Mouse (Mus musculus): ENCODE measurements around the gene Catsperg1. TPM values are rescaled to one million over a fixed set of nuclear protein-coding genes. Genes with fewer than 3 reads are reported as not detected.

Catsperg1 gene
- polyA plus RNA-seq, 1 experiment: 4.1 TPM

DNA sequence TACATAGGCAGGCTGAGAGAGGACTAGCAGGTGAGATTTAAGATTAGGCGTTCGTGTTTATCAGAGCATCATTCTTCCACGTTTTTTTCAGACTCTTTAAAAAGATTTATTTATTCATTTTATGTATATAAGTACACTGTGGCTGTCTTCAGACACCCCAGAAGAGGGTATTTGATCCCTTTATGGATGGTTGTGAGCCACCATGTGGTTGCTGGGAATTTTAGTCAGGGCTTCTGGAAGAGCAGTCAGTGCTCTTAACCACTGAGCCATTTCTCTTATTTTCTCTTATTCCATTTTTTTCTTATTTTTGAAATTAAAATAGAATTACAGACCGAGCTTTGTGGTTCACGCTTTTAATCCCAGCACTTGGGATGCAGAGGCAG lies 33.0 kb downstream of the Catsperg1 start:
- Histone ChIP-seq H3K27ac (ENCODE audit: control insufficient read depth, insufficient read depth, low read depth, low read length, poor library complexity) (peak overlapping the region; percentile 84), H3K4me3 (replicated peaks; ENCODE audit: control insufficient read depth, low read depth, low read length) (peak overlapping the region; percentile 96), H3K4me1 (ENCODE audit: control insufficient read depth, insufficient read depth, low read length) (peaks cover 2% of the 10 kb centered on the region; the same call in 1 of the 2 replicates)
- WGBS: 40% methylated on average over 5 of the region's 5 CpGs
- TF ChIP-seq POLR2A (IDR thresholded peaks at IDR 0.05; ENCODE audit: borderline replicate concordance, control insufficient read depth, low read depth, low read length) (no peak), CTCF (IDR thresholded peaks at IDR 0.05; ENCODE audit: control insufficient read depth, insufficient read depth, low read length) (no peak)

DNA sequence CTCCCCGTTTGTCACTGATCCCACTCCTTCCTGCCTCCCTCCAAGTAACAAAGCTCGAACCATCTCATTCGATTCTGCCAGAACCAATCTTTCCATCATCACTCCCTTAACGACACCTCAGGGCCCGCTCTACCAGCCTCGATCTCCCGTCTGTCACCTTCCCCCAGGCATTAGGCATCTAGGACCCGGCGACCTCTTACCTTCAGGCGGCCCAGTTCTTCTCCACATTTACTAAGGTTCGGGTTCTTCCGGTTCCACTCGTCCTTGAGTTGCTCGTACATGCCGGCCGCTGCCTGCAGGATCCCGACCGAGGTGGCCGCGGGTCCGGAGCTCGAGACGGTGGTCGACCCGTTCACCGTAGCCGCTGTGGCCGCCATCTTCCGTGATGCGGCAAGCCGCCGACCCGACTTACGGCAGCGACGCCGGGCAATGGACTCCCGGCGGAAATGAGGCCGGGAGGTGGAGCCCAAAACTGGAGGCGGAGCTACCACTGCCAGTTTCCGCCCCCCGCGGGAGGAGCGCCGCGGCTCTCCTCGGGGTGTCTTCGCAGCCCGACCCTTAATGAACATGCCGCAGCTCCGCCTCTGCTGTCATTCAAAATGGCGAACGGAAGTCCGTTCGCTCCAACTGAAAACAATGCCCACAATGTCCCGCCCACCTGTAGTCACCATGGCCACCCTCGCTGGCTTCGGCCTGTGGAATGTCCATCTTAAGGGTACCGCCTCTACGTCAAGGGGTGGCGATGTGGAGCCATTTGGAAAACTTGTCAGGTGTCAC lies 33.6 kb downstream of the Catsperg1 start, which contains the start of gene Psmd8:
Gene Psmd8 (minus strand): TSS at position 625 of the 777 bp plus-strand sequence.
- TF ChIP-seq CTCF (IDR thresholded peaks at IDR 0.05; ENCODE audit: control insufficient read depth, insufficient read depth, low read length): no peak; the same call in 1 of the 2 replicates
- peak; percentile 95; the same call in 1 of the 2 replicates for TF ChIP-seq POLR2A (IDR thresholded peaks at IDR 0.05; ENCODE audit: borderline replicate concordance, control insufficient read depth, low read depth, low read length)
- peak within 1 kb of the TSS; percentile 96 for H3K4me3 ChIP-seq (replicated peaks; ENCODE audit: control insufficient read depth, low read depth, low read length)
- under 1% methylated on average over 62 of the region's 62 CpGs for WGBS
- H3K27ac ChIP-seq (ENCODE audit: control insufficient read depth, insufficient read depth, low read depth, low read length, poor library complexity): peak within 1 kb of the TSS; percentile 84
- H3K4me1 ChIP-seq (ENCODE audit: control insufficient read depth, insufficient read depth, low read length): peaks cover 2% of the 10 kb centered on the region; the same call in 1 of the 2 replicates

DNA sequence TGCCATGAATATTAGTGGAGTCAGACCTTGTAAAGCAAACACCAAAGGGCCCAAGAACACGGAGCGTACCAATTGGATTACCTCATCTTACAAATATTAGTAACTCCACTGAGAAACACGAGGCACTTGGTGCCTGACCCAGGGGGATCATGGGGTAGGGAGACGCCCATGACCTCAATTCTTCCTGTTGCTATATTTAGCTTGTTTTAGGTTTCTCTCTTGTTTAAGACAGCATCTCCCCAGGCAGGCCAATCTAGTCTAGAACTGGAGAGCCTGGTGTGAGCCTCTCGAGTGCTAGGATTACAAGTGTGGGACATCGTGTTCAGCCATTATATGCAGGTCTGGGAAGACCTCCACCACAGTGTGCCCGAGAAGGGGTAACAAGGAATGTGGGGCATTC lies 34.5 kb downstream of the Catsperg1 start:
- Histone ChIP-seq H3K4me3 (replicated peaks; ENCODE audit: control insufficient read depth, low read depth, low read length) (peak overlapping the region; percentile 96), H3K27ac (ENCODE audit: control insufficient read depth, insufficient read depth, low read depth, low read length, poor library complexity) (no peak overlapping the region), H3K4me1 (ENCODE audit: control insufficient read depth, insufficient read depth, low read length) (peaks cover 2% of the 10 kb centered on the region; the same call in 1 of the 2 replicates)
- no peak for TF ChIP-seq CTCF (IDR thresholded peaks at IDR 0.05; ENCODE audit: control insufficient read depth, insufficient read depth, low read length)
- no peak for TF ChIP-seq POLR2A (IDR thresholded peaks at IDR 0.05; ENCODE audit: borderline replicate concordance, control insufficient read depth, low read depth, low read length)
- 17% methylated on average over 7 of the region's 7 CpGs for WGBS

- H3K4me3 ChIP-seq (replicated peaks; ENCODE audit: control insufficient read depth, low read depth, low read length): no peak overlapping the region
- no peak overlapping the region for H3K27ac ChIP-seq (ENCODE audit: control insufficient read depth, insufficient read depth, low read depth, low read length, poor library complexity)
- no peak for TF ChIP-seq POLR2A (IDR thresholded peaks at IDR 0.05; ENCODE audit: borderline replicate concordance, control insufficient read depth, low read depth, low read length)
- WGBS: 91% methylated on average over 4 of the region's 4 CpGs
- peaks cover 2% of the 10 kb centered on the region; the same call in 1 of the 2 replicates for H3K4me1 ChIP-seq (ENCODE audit: control insufficient read depth, insufficient read depth, low read length)
Observed at GRCm38 (mm10) chr7:29178106-29178505, 35.7 kb downstream of the Catsperg1 start.

DNA sequence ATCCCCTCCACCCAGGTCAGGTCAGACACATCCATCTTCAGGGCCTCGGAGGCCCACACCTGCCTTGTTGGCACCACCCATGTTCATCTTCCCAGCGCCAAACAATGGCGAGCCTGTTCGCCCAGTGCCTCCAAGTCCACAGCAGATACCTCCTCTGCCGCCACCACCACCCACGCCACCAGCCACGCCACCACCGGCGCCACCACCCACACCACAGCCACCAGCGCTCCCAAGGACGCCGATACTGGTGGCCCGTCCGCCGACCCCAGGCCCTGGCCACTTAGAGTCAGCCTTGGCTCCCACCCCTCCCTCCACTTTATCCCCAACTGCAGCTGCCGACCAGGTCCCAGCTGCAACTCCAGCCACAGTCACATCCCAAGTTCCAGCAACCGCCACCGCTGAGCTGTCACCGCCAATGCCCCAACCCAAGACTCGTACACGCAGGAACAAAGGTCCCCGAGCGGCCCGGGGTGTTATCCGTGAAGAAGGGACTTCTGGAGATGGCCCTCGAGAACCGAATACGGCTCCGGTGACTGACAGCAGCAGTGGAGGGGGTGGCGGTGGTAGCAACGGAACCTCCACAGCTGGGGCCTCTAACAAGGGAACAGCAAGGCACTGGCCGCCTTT lies 41.3 kb downstream of the Catsperg1 start:
- Histone ChIP-seq H3K27ac (ENCODE audit: control insufficient read depth, insufficient read depth, low read depth, low read length, poor library complexity) (no peak overlapping the region; the same call in 1 of the 2 replicates), H3K4me3 (replicated peaks; ENCODE audit: control insufficient read depth, low read depth, low read length) (no peak overlapping the region), H3K4me1 (ENCODE audit: control insufficient read depth, insufficient read depth, low read length) (no peaks in the 10 kb centered on the region)
- TF ChIP-seq CTCF (IDR thresholded peaks at IDR 0.05; ENCODE audit: control insufficient read depth, insufficient read depth, low read length) (no peak), POLR2A (IDR thresholded peaks at IDR 0.05; ENCODE audit: borderline replicate concordance, control insufficient read depth, low read depth, low read length) (no peak)
- 86% methylated on average over 32 of the region's 32 CpGs for WGBS

GRCm38 (mm10) chr7:29171562-29172097 lies 42.2 kb downstream of the Catsperg1 start:
- H3K4me1 ChIP-seq (ENCODE audit: control insufficient read depth, insufficient read depth, low read length): no peaks in the 10 kb centered on the region
- H3K4me3 ChIP-seq (replicated peaks; ENCODE audit: control insufficient read depth, low read depth, low read length): no peak overlapping the region
- H3K27ac ChIP-seq (ENCODE audit: control insufficient read depth, insufficient read depth, low read depth, low read length, poor library complexity): no peak overlapping the region
- TF ChIP-seq POLR2A (IDR thresholded peaks at IDR 0.05; ENCODE audit: borderline replicate concordance, control insufficient read depth, low read depth, low read length) (peak; percentile 17; the same call in 1 of the 2 replicates), CTCF (IDR thresholded peaks at IDR 0.05; ENCODE audit: control insufficient read depth, insufficient read depth, low read length) (no peak)
- 10% methylated on average over 34 of the region's 34 CpGs for WGBS

DNA sequence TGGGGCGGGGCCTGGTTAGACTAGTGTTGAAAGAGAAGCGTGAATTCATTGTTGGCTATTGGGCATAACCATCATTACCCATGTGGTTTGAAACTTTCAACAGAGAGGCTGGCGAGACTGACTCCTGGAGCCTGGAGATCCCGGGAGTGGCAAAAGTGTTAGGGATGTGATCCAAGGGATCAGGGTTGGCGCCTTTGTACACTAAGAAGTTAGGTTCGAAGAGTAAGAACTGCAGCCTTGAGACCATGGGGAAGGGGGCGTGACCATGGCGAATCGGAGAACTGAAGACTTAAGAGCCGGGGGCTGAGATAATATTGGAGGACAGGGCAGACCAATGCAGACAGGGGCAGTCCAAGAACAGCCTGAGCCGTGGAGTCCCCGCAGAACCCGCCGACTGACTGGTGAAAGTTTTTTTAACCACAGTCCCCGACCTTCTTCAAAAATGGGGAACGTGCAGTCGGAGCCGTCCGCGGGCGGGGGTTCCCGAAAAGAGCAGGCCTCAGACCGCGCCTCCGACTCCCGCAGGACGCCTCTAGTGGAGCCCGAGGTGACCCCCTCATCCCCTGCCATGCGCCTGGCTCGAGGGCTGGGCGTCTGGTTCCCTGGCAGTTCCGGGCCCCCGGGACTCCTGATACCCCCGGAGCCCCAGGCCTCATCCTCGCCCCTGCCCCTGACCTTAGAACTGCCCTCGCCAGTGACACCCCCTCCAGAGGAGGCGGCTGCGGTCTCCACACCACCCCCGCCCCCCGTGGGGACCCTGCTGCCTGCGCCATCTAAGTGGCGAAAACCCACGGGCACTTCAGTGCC lies 42.9 kb downstream of the Catsperg1 start:
- Histone ChIP-seq H3K27ac (ENCODE audit: control insufficient read depth, insufficient read depth, low read depth, low read length, poor library complexity) (no peak overlapping the region), H3K4me1 (ENCODE audit: control insufficient read depth, insufficient read depth, low read length) (no peaks in the 10 kb centered on the region), H3K4me3 (replicated peaks; ENCODE audit: control insufficient read depth, low read depth, low read length) (peak overlapping the region; percentile 40)
- under 1% methylated on average over 43 of the region's 43 CpGs for WGBS
- no peak for TF ChIP-seq CTCF (IDR thresholded peaks at IDR 0.05; ENCODE audit: control insufficient read depth, insufficient read depth, low read length)
- TF ChIP-seq POLR2A (IDR thresholded peaks at IDR 0.05; ENCODE audit: borderline replicate concordance, control insufficient read depth, low read depth, low read length): no peak
